Mouse (Mus musculus) testis, adult 2 months (tissue): ENCODE measurements around the gene Mgat1. TPM values are rescaled to one million over a fixed set of nuclear protein-coding genes. Genes with fewer than 3 reads are reported as not detected.
"Not testable (repeated sequence)": the region's sequence is repeated elsewhere in the genome, so short reads cannot be mapped to it uniquely, and the experiment has no call there.

Source experiments
- H3K27ac ChIP-seq: fragments of 200-500 bp; 2 replicates; pipeline ENCODE4 v1.5.1; 2012; ENCODE audit warnings: low read depth, low read length; ENCODE audit not compliant: control insufficient read depth, insufficient read depth
- H3K27me3 ChIP-seq: fragments of 200-500 bp; 2 replicates; pipeline ENCODE4 v1.6.1; 2012; ENCODE audit warnings: mild to moderate bottlenecking, low read length, moderate library complexity; ENCODE audit not compliant: control insufficient read depth, insufficient read depth
- H3K36me3 ChIP-seq: fragments of 200-500 bp; 2 replicates; pipeline ENCODE4 v1.6.1; 2012; ENCODE audit warnings: mild to moderate bottlenecking, low read length; ENCODE audit not compliant: control insufficient read depth, insufficient read depth
- H3K4me1 ChIP-seq: fragments of 200-500 bp; 2 replicates; pipeline ENCODE4 v1.6.1; 2012; ENCODE audit warnings: low read length; ENCODE audit not compliant: control insufficient read depth, insufficient read depth
- H3K4me3 ChIP-seq: fragments of 200-500 bp; 2 replicates; pipeline ENCODE4 v1.5.1; 2012; ENCODE audit warnings: low read depth, mild to moderate bottlenecking, low read length, moderate library complexity, mixed read lengths; ENCODE audit not compliant: control insufficient read depth
- CTCF ChIP-seq: fragments of 200-500 bp; IDR thresholded peaks from 2 replicates; pipeline ENCODE4 v1.5.1; 2012; ENCODE audit warnings: low read depth, mild to moderate bottlenecking, inconsistent platforms, low read length, moderate library complexity; ENCODE audit not compliant: control insufficient read depth, insufficient read depth, insufficient replicate concordance
- POLR2A ChIP-seq: fragments of 200-500 bp; IDR thresholded peaks from 2 replicates; pipeline ENCODE4 v1.6.1; 2012; ENCODE audit warnings: low read depth, mild to moderate bottlenecking, inconsistent platforms, low read length, moderate library complexity; ENCODE audit not compliant: control insufficient read depth
- polyA plus RNA-seq: library from polyadenylated mRNA; depleted of rRNA; stranded (reverse); fragments of >200 nt; gene quantifications from 2 replicates; pipeline ENCODE4 v1.2.3, GENCODE M21; 2012; rRNA removed

Mgat1 gene
- polyA plus RNA-seq: 13.9 and 16.0 TPM in 2 replicates

GRCm38 (mm10) chr11:49243727-49244594, at the start of gene Mgat1:
Gene Mgat1 (plus strand): TSS chr11:49244191.
- H3K27ac ChIP-seq: peak within 1 kb of the TSS; percentile 94
- H3K36me3 ChIP-seq: no peaks in the 10 kb centered on the region
- H3K4me3 ChIP-seq: peak within 1 kb of the TSS; percentile 98
- no peaks in the 10 kb centered on the region for H3K27me3 ChIP-seq
- TF ChIP-seq CTCF (no peak), POLR2A (peak; percentile 69)
- H3K4me1 ChIP-seq: peaks cover 11% of the 10 kb centered on the region

- not testable (repeated sequence) for H3K36me3 ChIP-seq
Measured at GRCm38 (mm10) chr11:49194771-49195170, 49.2 kb upstream of the Mgat1 start.

DNA sequence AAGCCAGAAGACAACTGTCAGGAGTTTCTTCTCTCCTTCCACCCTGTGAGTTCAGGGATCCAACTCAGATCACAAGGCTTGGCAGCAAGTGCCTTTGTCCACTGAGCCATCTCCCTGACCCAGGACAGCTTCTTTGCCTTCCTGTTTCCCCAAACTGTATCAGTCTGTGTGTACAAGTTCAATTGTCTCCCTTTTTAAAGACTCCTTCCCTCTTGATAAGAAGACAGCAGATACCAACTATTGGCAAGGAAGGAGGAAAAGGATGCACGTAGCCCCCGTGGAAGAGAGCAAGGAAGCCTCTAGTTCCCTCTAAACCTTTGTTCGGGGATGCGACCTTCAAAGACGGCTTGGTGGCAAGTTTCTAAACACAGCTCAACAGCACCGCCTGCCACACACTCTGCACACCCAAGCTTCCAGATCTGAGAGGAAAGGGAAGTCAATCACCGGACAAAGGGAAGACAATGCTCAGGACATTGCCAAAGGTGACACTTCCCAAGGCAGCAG, 48.1 kb upstream of the Mgat1 start:
- Histone ChIP-seq H3K4me3 (no peak overlapping the region), H3K36me3 (no peaks in the 10 kb centered on the region), H3K27ac (no peak overlapping the region), H3K27me3 (no peaks in the 10 kb centered on the region), H3K4me1 (no peaks in the 10 kb centered on the region)
- no peak for TF ChIP-seq CTCF
- TF ChIP-seq POLR2A: no peak

More at GRCm38 (mm10) chr11:49194771-49195170, 49.2 kb upstream of the Mgat1 start:
- H3K4me1 ChIP-seq, H3K27ac ChIP-seq, H3K27me3 ChIP-seq, H3K4me3 ChIP-seq: not testable (repeated sequence)

GRCm38 (mm10) chr11:49200666-49201065, 43.3 kb upstream of the Mgat1 start:
- Histone ChIP-seq H3K27ac (no peak overlapping the region), H3K27me3 (no peaks in the 10 kb centered on the region), H3K4me1 (peaks cover 3% of the 10 kb centered on the region), H3K4me3 (no peak overlapping the region), H3K36me3 (no peaks in the 10 kb centered on the region)
- no peak for TF ChIP-seq CTCF
- TF ChIP-seq POLR2A: no peak

DNA sequence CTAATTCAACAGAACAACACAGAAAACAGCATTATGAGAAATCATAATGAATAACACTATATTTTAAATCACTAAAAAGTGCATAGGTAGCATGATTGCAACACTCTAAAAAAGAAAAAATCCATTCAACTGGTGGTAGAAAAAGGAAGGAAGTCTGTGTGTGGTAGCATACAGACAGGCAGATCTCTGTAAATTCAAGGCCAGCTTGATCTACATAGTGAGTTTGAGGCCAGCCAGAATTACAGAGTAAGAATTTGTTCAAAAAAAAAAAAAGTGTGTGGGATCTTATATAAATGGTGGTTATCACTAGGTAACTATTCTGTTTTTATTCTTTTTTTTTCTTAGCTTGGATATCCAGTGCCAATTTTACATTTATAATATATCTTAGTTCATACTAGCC, 42.8 kb upstream of the Mgat1 start:
- Histone ChIP-seq H3K27me3 (no peaks in the 10 kb centered on the region), H3K4me3 (no peak overlapping the region), H3K36me3 (no peaks in the 10 kb centered on the region), H3K27ac (no peak overlapping the region), H3K4me1 (peaks cover 3% of the 10 kb centered on the region)
- TF ChIP-seq POLR2A: no peak
- no peak for TF ChIP-seq CTCF

- Histone ChIP-seq H3K27me3 (no peaks in the 10 kb centered on the region), H3K4me3 (no peak overlapping the region), H3K36me3 (no peaks in the 10 kb centered on the region), H3K4me1 (peaks cover 3% of the 10 kb centered on the region), H3K27ac (no peak overlapping the region)
- TF ChIP-seq CTCF: no peak
- TF ChIP-seq POLR2A: no peak
Measured at GRCm38 (mm10) chr11:49202071-49202470, 41.9 kb upstream of the Mgat1 start.

DNA sequence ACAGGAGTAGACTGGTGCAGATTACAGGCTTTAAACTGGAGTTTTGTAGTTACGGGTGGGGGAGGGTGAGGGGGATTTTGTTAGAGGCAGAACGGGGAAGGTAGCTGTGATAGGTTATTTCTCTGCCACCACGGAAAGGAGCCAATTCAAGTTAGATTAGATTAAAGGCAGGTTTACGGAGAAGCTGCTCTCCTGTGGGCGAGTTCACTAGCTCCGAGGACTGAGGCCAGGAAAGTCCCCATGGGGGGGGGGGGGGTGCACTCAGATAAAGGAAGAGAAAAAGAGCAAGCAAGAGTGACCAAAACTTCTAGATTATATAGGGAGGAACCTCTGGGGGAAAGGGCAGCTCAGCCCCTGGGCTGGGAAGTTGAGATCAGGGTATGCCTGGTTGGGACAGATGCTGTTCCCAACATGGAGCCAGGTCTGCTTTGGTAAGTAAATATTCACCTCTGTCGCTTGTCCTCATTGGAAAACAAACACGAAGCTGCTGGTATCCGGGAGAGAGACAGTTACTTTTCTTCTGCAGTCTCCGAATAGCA, 41.4 kb upstream of the Mgat1 start:
- peak overlapping the region; percentile 95 for H3K4me3 ChIP-seq
- H3K27me3 ChIP-seq: no peaks in the 10 kb centered on the region
- H3K27ac ChIP-seq: peak overlapping the region; percentile 92
- H3K36me3 ChIP-seq: no peaks in the 10 kb centered on the region
- no peak for TF ChIP-seq CTCF
- TF ChIP-seq POLR2A: no peak
- peaks cover 3% of the 10 kb centered on the region for H3K4me1 ChIP-seq
